Mouse (Mus musculus) kidney, adult 2 months (tissue): Measurements from ENCODE around the gene Gm10300. TPM values are rescaled to one million over a fixed set of nuclear protein-coding genes. Genes with fewer than 3 reads are reported as not detected.
A peak's percentile ranks its signal among the peaks of the same experiment; 100 is the strongest.

Experiments
- DNase-seq: peaks from one replicate; pipeline ENCODE4 v3.0.0; 2021
- H3K27ac ChIP-seq: fragments of 200-500 bp; 2 replicates; pipeline ENCODE4 v1.5.1; 2012; ENCODE audit warnings: low read depth, low read length, control low read depth, inconsistent platforms; ENCODE audit not compliant: insufficient read depth
- H3K27me3 ChIP-seq: fragments of 200-500 bp; replicated peaks from 2 replicates; pipeline ENCODE4 v1.6.1; 2012; ENCODE audit warnings: mild to moderate bottlenecking, moderate library complexity, low read length, inconsistent platforms; ENCODE audit not compliant: control insufficient read depth, insufficient read depth
- H3K36me3 ChIP-seq: fragments of 200-500 bp; 2 replicates; pipeline ENCODE4 v1.6.1; 2012; ENCODE audit warnings: mild to moderate bottlenecking, moderate library complexity, low read length, inconsistent platforms; ENCODE audit not compliant: control insufficient read depth, insufficient read depth
- H3K4me1 ChIP-seq: fragments of 200-500 bp; 2 replicates; pipeline ENCODE4 v1.6.1; 2011; ENCODE audit warnings: low read length; ENCODE audit not compliant: control insufficient read depth, insufficient read depth
- H3K4me3 ChIP-seq: fragments of 200-500 bp; 2 replicates; pipeline ENCODE4 v1.5.1; 2011; ENCODE audit warnings: mild to moderate bottlenecking, low read depth, low read length, control low read depth; ENCODE audit not compliant: insufficient read depth
- CTCF ChIP-seq: fragments of 200-500 bp; conservative IDR thresholded peaks from 2 replicates; pipeline ENCODE4 v1.5.1; 2011; ENCODE audit warnings: low read depth, mild to moderate bottlenecking, control low read depth, low read length, moderate library complexity, mixed read lengths; ENCODE audit not compliant: insufficient read depth, insufficient read length
- POLR2A ChIP-seq: fragments of 200-500 bp; IDR thresholded peaks from one replicate; pipeline ENCODE4 v1.6.1; 2011; ENCODE audit warnings: low read depth, low read length, control low read depth
- WGBS: fragments of 180-500 bp; shearing (Covaris S2); methylation state at CpG from one replicate; pipeline ENCODE4 v1.1.7; 2018; 5-methylcytosine and 5-hydroxymethylcytosine counted together
- polyA plus RNA-seq: library from polyadenylated mRNA; depleted of rRNA; stranded (reverse); fragments of >200 nt; gene quantifications from 2 replicates; pipeline ENCODE4 v1.2.3, GENCODE M21; 2012

Gm10300 gene
- polyA plus RNA-seq, 1 experiment: 0.09 TPM

DNA sequence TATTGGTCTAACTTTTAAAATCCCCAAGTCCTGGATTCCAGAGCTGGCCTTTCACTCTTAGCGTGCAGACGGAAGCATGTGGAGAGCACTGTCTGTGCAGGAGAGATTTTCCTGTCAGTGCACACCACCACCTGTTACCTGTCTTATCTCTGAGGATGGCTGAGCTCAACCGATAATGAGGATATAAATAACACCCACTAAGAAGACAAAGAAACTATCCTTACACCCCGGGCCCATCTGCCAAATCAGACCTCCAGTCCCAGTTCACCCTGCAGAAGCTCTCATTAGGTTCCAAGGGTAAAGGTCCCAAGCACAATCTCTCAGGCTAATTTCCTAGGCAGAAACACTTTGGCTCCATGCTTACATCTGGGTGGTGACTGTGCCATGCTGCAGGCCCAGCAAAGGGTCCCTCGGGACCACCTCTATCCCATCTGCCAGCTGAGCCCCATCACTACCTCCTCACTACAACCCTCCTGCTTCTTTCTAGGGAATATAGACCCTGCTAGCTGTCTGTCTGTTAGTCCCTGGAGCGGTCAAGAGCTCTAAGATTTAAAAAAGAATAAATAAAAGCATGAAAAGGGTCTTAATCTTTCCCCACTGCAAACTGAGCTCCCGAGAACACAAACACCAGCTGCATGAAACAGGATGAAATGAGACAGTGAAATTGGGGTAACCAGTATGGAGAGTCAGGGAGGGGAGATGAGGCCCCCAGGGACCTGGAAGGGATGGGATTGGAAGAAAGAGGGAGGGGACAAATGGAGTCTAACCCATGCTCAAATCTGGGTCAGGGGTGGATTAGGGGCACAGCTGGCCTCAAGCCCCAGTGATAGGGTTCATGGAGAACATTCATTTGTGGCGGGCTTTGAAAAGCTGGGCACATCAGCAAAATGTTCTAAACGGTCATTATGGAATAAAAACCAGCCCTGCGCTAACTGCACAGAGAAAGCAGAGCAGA is 22.9 kb upstream of the Gm10300 start:
- Histone ChIP-seq H3K4me1 (peaks cover 4% of the 10 kb centered on the region; the same call in 1 of the 2 replicates), H3K4me3 (no peak overlapping the region), H3K27ac (no peak overlapping the region), H3K27me3 (no peaks in the 10 kb centered on the region), H3K36me3 (no peaks in the 10 kb centered on the region)
- TF ChIP-seq POLR2A (no peak), CTCF (no peak)
- no peak for DNase-seq
- 78% methylated on average over 10 of the region's 10 CpGs for WGBS

DNA sequence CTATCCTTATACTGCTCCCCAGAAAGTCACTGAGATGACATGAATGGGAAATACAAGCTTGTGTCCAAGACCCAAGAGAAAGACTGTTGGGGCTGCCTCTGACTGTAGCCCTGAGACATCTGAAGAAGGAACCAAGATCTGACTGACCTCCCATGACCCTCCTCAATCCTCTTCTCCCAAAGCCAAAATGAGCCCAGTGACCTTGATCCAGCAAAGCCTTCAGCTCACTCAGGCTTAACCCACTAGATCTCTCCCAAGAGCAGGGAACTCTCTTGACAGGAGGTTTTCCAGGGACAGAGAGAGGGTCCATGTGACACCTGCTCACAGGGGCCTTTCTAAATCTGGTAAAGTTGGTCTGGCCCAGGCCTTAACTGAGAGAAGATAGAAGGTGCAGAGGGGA is 17.2 kb upstream of the Gm10300 start:
- TF ChIP-seq POLR2A: no peak
- no peak for DNase-seq
- peaks cover 10% of the 10 kb centered on the region; the same call in 1 of the 2 replicates for H3K4me1 ChIP-seq
- no peaks in the 10 kb centered on the region for H3K36me3 ChIP-seq
- H3K27me3 ChIP-seq: no peaks in the 10 kb centered on the region
- H3K4me3 ChIP-seq: no peak overlapping the region
- H3K27ac ChIP-seq: no peak overlapping the region

DNA sequence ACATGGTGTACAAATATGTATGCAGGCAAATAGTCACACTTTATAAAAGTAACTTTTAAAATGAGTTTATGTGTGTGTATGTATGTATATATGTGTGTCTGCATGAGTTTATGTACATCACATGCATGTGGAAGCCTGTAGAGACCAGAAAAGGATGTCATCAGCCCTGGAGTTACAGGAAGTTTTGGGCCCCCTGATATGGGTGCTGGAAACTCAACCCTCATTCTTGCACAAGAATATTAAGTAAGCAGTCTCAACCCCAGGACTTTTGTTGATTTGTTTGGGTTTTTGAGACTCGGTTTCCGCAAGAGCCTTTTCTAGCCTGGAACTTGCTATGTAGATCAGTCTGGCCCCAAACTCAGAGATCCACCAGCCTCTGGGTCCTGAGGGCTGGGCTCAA is 15.0 kb upstream of the Gm10300 start:
- 97% methylated on average over 2 of the region's 2 CpGs for WGBS
- no peak for TF ChIP-seq POLR2A
- TF ChIP-seq CTCF: no peak
- peaks cover 28% of the 10 kb centered on the region for H3K4me1 ChIP-seq
- H3K36me3 ChIP-seq: no peaks in the 10 kb centered on the region
- H3K4me3 ChIP-seq: no peak overlapping the region
- no peaks in the 10 kb centered on the region for H3K27me3 ChIP-seq
- no peak overlapping the region for H3K27ac ChIP-seq
- no peak for DNase-seq

DNA sequence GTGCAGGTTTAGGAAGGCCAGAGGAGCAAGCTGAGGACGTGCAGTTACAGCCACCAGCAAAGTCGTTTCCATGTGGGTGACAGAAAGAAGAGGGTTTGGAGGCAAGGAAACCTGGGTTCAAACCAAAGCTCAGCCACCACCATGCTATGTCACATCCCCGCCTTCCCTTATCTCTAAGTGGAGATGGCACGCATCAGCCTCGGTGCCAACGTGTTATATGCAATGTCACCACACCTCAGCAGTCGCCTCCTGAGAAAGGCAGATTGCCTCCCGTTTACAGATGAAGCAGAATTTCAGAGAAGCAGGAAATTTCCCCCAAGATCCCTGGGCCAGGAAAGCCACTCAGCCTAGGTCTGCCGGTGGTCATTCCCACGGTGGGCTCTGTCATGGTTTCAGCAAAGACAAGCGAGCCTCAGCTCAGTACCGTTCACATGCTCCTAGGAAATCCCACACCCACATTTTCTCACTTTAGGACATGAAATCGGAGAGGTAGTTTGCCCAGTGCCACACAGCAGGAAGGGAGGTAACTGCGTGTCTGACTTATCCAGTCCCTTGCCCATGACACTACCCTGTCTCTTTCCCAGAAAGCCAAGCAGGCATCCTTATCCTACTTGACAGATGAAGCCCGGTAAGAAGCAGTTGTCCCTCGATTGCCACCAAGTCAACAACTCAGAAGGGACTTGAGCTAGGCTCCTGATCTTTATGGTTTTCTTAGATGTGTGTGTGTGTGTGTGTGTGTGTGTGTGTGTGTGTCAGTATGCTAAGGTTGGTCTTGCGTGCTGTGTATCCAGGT is 14.3 kb upstream of the Gm10300 start:
- WGBS: 66% methylated on average over 17 of the region's 17 CpGs
- DNase-seq: no peak
- H3K27ac ChIP-seq: no peak overlapping the region
- H3K27me3 ChIP-seq: no peaks in the 10 kb centered on the region
- H3K36me3 ChIP-seq: no peaks in the 10 kb centered on the region
- H3K4me3 ChIP-seq: no peak overlapping the region
- TF ChIP-seq POLR2A: no peak
- no peak for TF ChIP-seq CTCF
- peaks cover 35% of the 10 kb centered on the region for H3K4me1 ChIP-seq

DNA sequence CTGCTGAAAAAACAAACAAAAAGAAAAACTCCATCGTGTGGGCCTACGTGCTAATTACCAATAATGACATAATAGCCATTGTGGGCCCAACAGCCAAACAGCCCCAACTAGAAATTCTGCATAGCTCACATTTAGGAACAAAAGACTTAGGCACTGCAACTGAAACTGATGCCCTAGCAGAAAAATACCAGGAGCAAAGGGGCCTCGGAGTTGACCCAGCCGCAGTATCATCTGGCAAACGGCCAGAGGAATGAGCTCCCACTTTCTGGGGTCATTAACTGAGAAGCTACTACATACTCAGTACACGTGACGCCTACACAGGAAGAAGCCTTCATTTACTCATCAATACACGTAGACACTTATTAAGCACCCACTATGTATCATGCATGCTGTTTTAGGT is 12.2 kb upstream of the Gm10300 start:
- TF ChIP-seq POLR2A (no peak), CTCF (no peak)
- DNase-seq: peak; percentile 61
- H3K27me3 ChIP-seq: no peaks in the 10 kb centered on the region
- peaks cover 54% of the 10 kb centered on the region for H3K4me1 ChIP-seq
- H3K4me3 ChIP-seq: no peak overlapping the region
- H3K36me3 ChIP-seq: no peaks in the 10 kb centered on the region
- peak overlapping the region; percentile 73 for H3K27ac ChIP-seq
- 34% methylated on average over 8 of the region's 8 CpGs for whole genome bisulfite sequencing

DNA sequence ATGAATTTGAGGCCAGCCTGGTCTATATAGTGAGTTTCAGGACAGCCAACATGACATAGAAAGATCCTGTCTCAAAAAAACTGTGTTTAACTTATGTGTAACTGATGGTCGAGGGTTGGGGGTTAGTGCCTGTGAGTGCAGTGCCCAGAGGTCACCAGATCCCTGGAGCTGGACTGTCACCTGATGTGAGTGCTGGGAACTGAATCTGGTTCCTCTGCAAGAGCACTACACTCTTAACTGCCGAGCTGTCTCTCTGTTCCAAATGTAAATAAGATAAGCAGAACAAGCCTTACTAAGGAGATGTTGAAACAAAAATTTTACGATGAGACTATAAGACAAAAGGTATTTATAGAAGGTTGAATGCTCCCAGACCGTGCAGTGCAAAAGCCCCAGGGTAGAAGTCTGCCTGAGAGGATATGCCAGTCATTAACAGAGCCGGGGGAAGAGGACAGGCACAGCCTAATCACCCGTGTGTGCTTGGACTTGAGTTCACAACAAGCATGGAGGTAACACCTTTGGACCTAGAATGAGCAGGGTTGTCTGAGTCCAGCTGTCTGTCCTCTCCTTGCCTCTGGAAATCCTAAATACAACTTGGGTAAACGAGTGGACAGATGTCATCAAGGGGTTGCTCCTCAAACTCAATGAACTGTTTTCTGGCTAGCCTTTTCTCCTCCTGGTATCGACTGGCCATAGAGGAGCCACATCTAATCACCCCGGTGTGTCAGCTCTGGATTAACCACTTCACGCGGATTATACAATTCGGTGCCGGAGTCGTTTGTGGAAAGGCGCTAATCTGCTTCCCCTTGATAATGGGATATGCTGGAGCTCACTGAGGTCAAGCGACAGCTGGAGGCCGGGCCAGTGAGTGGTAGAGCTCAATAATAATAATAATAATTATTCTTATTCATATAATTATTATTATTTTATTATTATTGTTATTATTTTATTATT is 11.3 kb upstream of the Gm10300 start:
- 56% methylated on average over 17 of the region's 17 CpGs for WGBS
- H3K27ac ChIP-seq: peak overlapping the region; percentile 73
- H3K4me3 ChIP-seq: no peak overlapping the region
- TF ChIP-seq POLR2A (no peak), CTCF (no peak)
- H3K36me3 ChIP-seq: no peaks in the 10 kb centered on the region
- no peaks in the 10 kb centered on the region for H3K27me3 ChIP-seq
- H3K4me1 ChIP-seq: peaks cover 60% of the 10 kb centered on the region
- DNase-seq: peak; percentile 88

DNA sequence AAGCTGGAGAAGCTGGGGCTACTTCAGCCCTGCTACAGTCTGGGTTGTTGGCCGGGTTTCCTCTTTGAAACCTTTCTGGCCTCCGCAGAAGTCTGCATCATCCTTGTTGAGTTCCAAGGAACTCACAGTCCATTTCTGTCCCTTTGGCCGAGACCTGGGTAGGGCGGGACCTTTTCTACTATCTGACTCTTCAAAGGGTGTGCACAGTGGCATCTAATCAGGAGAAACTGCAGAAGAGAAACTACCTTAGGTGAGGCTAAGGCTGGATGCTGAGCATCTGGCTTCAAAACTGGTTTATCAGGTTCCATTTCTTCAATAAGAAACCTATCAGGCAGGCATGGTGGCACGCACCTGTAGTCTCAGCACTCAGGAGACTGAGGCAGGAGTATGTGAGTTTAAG is 9.9 kb upstream of the Gm10300 start:
- H3K4me3 ChIP-seq: no peak overlapping the region
- TF ChIP-seq POLR2A (no peak), CTCF (no peak)
- H3K27me3 ChIP-seq: no peaks in the 10 kb centered on the region
- peak overlapping the region; percentile 70 for H3K27ac ChIP-seq
- WGBS: 58% methylated on average over 5 of the region's 5 CpGs
- no peaks in the 10 kb centered on the region for H3K36me3 ChIP-seq
- H3K4me1 ChIP-seq: peaks cover 59% of the 10 kb centered on the region
- DNase-seq: peak; percentile 72
